Mouse (Mus musculus): Measurements from ENCODE around the gene Smok2a. TPM values are rescaled to one million over a fixed set of nuclear protein-coding genes. Genes with fewer than 3 reads are reported as not detected.
"Not testable (repeated sequence)": the region's sequence is repeated elsewhere in the genome, so short reads cannot be mapped to it uniquely, and the experiment has no call there.

Smok2a gene
- total RNA-seq, 2 experiments from 2014 or later, result not detected

DNA sequence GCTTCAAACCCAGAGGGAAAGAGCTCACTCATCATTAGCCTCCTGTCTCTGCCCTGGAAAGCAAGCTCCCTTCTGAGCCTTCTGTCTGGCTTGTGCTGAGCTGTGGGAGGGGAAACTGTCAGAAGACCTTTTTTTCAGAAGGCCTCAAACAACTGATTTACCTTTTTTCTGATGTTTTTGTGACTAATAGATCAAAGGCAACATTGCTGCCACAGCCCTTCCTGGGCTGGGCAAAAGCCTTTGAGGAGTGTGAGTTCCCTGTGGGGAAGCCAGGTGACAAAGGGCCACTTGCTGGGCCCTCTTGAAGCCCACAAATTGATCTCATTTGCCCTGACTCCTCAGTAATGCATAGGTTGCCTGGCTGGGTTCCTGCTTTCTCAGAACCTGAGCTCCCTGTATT, 12.5 kb upstream of the Smok2a start:
- intact Hi-C loops (cut with DNase I); DNase-seq (ENCODE audit: low spot score): not testable (repeated sequence)

GRCm38 (mm10) chr17:13212136-13212850, 8.7 kb upstream of the Smok2a start:
- no peak for DNase-seq (ENCODE audit: low spot score)
- intact Hi-C loops (cut with DNase I), result no loop called here

DNA sequence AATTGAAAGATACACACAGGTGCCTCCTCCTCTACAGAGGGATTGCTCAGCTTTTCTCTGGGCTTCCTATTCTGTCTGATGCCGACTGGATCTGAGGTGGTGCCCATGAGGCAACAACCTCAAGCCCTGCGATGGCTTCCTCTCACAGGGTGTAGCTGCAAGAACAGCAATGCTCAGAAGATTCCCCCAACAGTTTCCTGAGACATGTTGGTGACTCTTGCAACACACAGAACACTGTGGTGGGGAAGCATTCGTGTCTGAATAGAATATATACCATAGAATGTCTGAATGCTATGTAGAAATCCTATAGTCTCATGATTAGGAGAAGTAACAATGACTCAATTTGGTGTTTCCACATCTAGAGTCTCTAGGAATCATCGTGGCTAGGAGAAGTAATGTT, 6.8 kb upstream of the Smok2a start:
- intact Hi-C loops (cut with DNase I), result no loop called here
- no peak for DNase-seq (ENCODE audit: low spot score)

DNA sequence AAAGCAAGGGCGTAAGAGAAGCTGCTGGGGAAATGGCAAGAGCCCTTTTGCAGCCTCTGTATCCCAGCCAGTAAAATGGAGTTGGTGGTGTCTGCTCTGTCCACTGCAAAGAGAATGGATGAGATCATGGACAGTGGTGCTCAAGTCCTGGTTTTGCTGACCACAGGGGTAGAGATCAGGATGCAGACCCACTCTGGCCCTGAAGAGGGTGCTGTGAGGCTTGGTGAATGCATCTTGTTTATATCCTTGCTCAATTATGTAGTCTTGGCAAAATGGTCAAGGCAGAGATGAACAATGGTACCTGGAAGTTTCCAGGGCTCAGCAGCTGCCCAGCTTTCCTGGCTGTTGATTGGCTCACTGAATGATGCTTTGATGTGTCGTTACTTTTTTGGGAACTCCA, 5.4 kb upstream of the Smok2a start:
- no peak for DNase-seq (ENCODE audit: low spot score)
- intact Hi-C loops (cut with DNase I), result no loop called here

- DNase-seq (ENCODE audit: low spot score); intact Hi-C loops (cut with DNase I): not testable (repeated sequence)
Measured at GRCm38 (mm10) chr17:13221921-13222320, 933 bp downstream of the Smok2a start.

DNA sequence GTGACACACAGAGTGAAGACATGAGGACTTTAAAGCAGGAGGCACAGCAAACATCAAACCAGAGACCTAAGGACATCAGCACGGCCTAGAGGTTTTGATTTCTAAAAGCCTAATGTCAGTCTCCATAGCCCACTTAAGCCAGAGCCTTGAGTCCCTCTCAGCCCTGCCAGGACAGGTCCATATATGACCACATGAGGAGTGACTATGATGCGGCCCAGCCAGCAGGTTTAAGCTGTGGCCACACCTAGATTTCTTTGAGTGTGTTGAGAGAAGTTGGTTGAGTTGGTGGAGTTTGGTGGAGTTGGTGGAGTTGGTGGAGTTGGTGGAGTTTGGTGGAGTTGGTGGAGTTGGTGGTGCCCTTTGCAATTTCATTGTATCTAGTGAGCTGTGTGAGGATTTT, 9.0 kb downstream of the Smok2a start, which contains the start of gene Smok2b:
Smok2b (plus strand) TSS at position 301 of the 400 bp plus-strand sequence.
- intact Hi-C loops (cut with DNase I); DNase-seq (ENCODE audit: low spot score): not testable (repeated sequence)

DNA sequence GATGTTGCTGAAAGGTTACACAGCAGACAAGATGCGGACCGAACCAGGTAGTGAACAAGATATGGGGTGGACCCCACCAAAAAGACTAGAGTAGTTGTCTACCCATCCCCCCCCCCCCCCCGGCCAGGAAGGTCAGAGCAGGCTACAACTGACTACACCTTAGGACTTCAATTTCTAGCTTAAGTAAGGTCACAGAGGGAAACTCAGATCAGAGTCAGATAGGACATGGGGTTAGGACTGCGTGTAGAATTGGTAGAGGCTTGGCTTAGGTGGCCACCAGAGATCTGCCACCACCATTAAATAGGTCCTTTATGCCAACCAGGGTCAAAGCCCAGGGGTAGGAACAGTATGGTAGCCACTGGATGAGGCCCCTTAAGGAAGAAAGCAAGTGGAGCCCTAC, 18.5 kb downstream of the Smok2a start:
- DNase-seq (ENCODE audit: low spot score); intact Hi-C loops (cut with DNase I): not testable (repeated sequence)

DNA sequence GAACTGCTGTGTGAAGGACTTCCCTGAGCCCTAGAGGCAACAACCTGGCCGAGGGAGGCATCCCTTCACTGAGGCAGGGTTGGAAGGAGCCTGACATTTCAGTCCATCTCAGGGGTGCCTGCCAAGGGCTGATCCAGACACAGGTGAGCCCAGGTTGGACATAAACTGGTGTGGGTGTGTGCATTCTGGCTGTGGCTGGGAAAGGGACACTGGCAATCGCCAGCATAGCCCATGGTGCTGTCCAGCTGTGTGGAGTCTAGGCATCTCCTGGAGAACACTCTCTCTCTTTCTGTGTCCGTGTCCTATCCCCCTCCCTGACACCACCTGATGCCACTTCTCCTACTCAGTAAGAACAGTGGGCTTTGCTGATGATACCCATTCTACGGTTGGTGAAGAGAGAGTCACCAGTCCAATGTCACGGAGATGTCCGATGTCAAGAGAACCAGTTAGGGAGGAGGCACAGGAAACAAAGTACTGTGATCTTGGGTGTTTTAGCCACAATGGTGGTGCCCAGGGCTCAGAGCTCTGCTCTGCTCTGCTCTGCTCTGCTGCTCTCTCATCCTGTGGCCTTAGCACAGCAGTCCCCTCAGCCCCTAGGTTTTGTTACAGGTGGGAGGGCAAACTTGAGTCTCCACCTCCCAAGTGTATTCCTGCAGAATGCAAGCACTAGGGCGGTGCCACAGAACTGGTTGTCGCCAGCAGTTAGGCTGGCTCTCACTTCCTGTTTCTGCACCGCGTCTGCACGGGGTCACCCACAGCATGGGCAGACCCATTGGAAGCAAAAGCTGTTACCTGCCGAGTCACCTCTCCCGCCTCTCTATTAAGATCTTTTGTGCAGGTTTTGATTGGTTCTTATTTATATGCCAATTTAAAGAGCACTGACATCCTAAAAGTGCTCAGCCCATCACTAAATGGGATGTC, 20.1 kb downstream of the Smok2a start:
- intact Hi-C loops (cut with DNase I); DNase-seq (ENCODE audit: low spot score): not testable (repeated sequence)

GRCm38 (mm10) chr17:13254786-13255185, 33.8 kb downstream of the Smok2a start:
- DNase-seq (ENCODE audit: low spot score); intact Hi-C loops (cut with DNase I): not testable (repeated sequence)

Other genes starting within 250 kb of the Smok2a start
- gene Wtap, start 227.0 kb upstream of the Smok2a start, total RNA-seq (2021), result 10 to 100 TPM; 31.7 to 35.6 TPM
- 1,000 to 10,000 TPM; 1,092 to 1,104 TPM for gene Sod2, start 214.3 kb upstream of the Smok2a start, total RNA-seq (2021)
- gene Gpr31b, start 168.9 kb upstream of the Smok2a start, total RNA-seq (2021), result under 1 TPM in 1 of 2 experiments, not detected in 1; 0.22 TPM
- gene Tcp10b, start 160.1 kb upstream of the Smok2a start, total RNA-seq (2021), result under 1 TPM in 1 of 2 experiments, not detected in 1; 0.26 TPM
- gene Unc93a, start 89.4 kb upstream of the Smok2a start, total RNA-seq (2021), result not detected
- not detected for gene Smok2b, start 9.1 kb downstream of the Smok2a start, total RNA-seq (2021)
- not detected for gene Tcp10c, start 133.4 kb downstream of the Smok2a start, total RNA-seq (2021)

All from heart, postnatal 25 days (tissue).